Mouse (Mus musculus) embryonic stem cell, embryonic (primary cell): ENCODE data around the gene Gmppb.

Experiments used
- CTCF ChIA-PET, 4 experiments: fragments of 300-600 bp in 2 of 4; fragments of 350-600 bp in 2 of 4; sonication (Branson Sonifier 250); formaldehyde crosslinking; loops; one replicate each; lab custom pipeline; 2022; ENCODE audit warnings: inconsistent platforms in 2 of 4; lab: Charles Lee
- POLR2A ChIA-PET, 4 experiments: fragments of 300-600 bp in 2 of 4; fragments of 350-600 bp in 2 of 4; sonication (Branson Sonifier 250); formaldehyde crosslinking; loops; one replicate each; lab custom pipeline; 2022; ENCODE audit warnings: antibody characterized with exemption in 4 of 4, inconsistent platforms in 1 of 4; lab: Charles Lee

Gmppb gene

DNA sequence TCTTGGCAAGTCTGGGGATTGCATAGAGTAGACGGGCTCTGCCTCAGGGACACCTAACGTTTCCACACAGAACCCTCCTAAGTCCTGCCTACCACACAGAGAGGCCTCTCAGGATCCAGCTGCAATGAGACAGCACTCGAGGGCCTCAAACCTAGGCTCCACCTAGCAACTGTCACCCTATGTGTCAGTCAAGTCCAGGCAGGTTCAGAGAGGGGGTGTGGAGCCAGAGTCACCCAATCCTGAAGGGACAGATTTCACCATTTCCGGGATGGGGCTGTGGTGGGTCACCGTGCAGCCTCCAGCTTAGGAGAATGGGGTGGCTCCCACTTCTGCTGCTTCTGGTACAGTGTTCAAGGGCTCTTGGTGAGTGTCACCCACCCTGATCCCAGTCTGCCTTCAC is 31.1 kb downstream of the Gmppb start, which contains the start of gene Mst1:
TSS of gene Mst1 (plus strand) at position 269 of the 400 bp plus-strand sequence.
- CTCF ChIA-PET: interaction anchor here in 2 of 4 experiments (0.6 to 2.8 kb wide), 11 partner anchors 12 to 192 kb away, joined by 3 to 15 read pairs (median 4); partner anchors contain the start of genes Amigo3 (in 1 of the 2), Apeh (in 1 of the 2) and Mon1a (in 1 of the 2)
- POLR2A ChIA-PET: interaction anchor here in 3 of 4 experiments (0.6 to 4.2 kb wide), 17 partner anchors 11 to 911 kb away, joined by 3 to 30 read pairs (median 4); partner anchors contain the start of genes Apeh (in 2 of the 3), Gmppb (in 1 of the 3), Nicn1 (in 1 of the 3) and Pfkfb4 (in 1 of the 3)

DNA sequence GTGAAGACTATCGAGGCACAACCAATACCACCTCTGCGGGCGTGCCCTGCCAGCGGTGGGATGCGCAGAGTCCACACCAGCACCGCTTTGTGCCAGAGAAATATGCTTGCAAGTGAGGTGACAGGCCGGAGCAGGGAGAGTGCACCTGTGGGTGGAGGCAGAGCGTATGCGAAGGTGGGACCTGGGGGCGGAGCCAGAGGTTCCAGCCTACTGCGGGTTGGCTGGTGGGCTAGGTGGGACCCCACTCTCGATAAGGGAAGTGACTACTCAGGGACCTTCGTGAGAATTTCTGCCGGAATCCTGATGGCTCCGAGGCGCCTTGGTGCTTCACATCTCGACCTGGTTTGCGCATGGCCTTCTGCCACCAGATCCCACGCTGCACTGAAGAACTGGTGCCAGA is 33.5 kb downstream of the Gmppb start:
- POLR2A ChIA-PET: interaction anchor here (1.2 to 3.3 kb wide), 4 partner anchors 8 to 12 kb away, joined by 4 to 19 read pairs (median 6); partner anchors contain the start of gene Apeh (in 3 of the 4)

DNA sequence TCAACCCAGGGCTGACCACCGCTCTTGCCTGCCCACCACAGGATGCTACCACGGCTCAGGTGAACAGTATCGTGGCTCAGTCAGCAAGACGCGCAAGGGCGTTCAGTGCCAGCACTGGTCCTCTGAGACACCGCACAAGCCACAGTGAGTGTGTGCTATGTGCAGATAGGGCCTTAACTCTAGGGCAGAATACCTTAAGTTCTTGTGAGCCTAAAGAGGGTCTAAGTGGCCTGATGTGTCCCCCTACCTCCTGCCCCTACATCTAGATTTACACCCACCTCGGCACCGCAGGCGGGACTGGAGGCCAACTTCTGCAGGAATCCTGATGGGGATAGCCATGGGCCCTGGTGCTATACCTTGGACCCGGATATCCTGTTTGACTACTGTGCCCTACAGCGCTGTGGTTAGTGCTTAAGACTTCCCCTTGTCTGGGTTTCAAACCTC is 34.0 kb downstream of the Gmppb start, which contains the start of gene Rnf123:
TSS of gene Rnf123 (minus strand) at position 359 of the 444 bp plus-strand sequence.
- ChIA-PET POLR2A (no interaction called here), CTCF (no interaction called here)

More for the DNA sequence above, 33.5 kb downstream of the Gmppb start:
- CTCF ChIA-PET: interaction anchor here in 1 of 4 experiments (1.5 kb wide), 1 partner anchor 29 kb away, joined by 4 read pairs; the partner anchor contains the start of gene Amigo3

DNA sequence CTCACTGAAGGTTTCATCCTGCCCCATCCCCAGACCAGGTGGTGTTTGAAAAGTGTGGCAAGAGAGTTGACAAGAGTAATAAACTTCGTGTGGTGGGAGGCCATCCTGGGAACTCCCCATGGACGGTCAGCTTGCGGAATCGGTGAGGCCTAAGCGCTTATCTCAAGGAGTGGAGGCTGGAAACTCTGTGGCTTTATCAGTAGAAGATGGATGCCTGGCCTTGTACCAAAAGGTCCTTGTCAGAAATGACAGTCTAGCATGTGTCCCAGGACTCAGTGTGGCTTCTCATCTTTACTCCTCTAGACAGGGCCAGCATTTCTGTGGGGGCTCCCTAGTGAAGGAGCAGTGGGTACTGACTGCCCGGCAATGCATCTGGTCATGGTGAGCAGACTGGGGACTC is 34.5 kb downstream of the Gmppb start:
- POLR2A ChIA-PET: interaction anchor here in 2 of 4 experiments (0.6 to 1.2 kb wide), 4 partner anchors 11 to 1051 kb away, joined by 3 to 4 read pairs (median 3); partner anchors contain the start of gene Apeh (in 2 of the 2)
- CTCF ChIA-PET: no interaction called here

DNA sequence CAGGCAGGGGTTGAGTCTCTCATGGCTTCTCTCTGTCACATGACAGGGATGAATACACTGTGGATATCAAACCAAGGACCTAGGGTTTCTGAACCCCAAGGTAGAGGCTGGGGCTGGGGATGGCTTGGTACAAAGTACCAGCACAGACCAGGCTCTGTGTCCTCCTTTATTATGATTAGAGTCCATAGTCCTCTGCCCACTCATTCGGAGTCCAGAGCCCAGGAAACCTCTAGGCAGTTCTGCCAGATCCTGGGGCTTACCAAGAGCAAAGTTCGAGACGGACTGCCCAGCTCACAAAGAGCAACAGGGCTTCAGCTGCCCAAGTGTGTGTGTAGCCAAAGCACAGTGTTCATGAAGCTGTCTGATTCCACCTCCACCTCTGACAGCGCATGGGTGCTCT is 36.2 kb downstream of the Gmppb start:
- CTCF ChIA-PET: interaction anchor here in 1 of 4 experiments (0.7 kb wide), 1 partner anchor 181 kb away, joined by 3 read pairs; no protein-coding TSS in a partner anchor
- POLR2A ChIA-PET: interaction anchor here in 2 of 4 experiments (1.0 to 1.7 kb wide), 2 partner anchors 9 kb away, joined by 4 to 9 read pairs; partner anchors contain the start of gene Apeh (in 2 of the 2)

DNA sequence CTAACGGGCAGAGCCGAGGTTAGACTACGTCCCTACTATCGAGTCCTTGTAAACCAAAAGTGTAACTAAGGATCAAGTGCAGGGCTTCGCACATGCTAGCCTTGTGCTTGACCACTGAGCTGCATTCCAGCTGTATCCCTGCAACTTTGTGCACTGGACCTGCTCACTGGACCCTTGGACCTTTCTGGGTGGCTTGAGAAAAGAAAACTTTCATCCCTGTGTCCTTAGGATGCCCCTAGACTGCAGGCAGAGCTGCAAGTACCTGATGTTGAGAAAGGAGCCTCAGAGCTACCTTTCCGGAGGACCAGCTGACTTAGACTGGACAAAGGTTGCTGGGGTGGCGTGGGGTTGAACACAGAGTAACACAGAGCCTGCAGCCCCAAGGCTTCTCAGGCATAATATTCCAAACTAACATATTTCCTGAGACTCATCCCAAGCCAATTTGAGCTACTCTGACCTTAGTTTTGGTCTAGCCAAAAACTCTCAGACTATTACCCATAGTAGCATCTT is 41.6 kb downstream of the Gmppb start:
- POLR2A ChIA-PET: interaction anchor here in 2 of 4 experiments (0.6 to 1.9 kb wide), 5 partner anchors 9 to 218 kb away, joined by 3 to 5 read pairs (median 4); no protein-coding TSS in a partner anchor
- CTCF ChIA-PET: interaction anchor here in 2 of 4 experiments (0.6 to 1.2 kb wide), 3 partner anchors 111 to 325 kb away, joined by 3 to 6 read pairs (median 3); no protein-coding TSS in a partner anchor

DNA sequence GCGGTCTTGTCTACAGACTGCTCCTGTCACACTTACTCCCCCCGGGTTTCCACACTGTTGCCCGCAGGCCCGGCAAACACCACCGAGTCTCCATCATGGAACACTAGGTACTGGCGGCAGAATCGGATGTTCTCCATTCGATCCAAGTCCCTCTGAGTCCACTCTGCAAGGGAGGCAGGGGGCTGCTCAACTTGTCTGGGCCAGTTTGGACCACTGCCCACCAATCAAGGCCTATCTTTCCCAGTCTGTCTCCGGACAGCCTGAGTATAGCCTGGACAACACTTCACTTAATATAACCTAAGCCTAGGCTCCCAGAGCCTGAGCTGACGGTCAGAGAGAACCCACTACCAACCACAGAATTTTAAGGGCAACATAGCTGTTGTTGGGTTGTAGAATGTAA is 44.5 kb downstream of the Gmppb start:
- ChIA-PET POLR2A (interaction anchor here in 3 of 4 experiments (0.8 to 3.1 kb wide), 21 partner anchors 9 to 731 kb away, joined by 3 to 34 read pairs (median 6); partner anchors contain the start of genes Dag1 (in 1 of the 3), Ip6k1 (in 1 of the 3), Mst1 (in 1 of the 3) and Rbm6 (in 1 of the 3)), CTCF (interaction anchor here in 2 of 4 experiments (1.0 to 3.5 kb wide), 13 partner anchors 12 to 359 kb away, joined by 3 to 52 read pairs (median 18); partner anchors contain the start of genes Amigo3 (in 1 of the 2) and Mst1r (in 1 of the 2))

DNA sequence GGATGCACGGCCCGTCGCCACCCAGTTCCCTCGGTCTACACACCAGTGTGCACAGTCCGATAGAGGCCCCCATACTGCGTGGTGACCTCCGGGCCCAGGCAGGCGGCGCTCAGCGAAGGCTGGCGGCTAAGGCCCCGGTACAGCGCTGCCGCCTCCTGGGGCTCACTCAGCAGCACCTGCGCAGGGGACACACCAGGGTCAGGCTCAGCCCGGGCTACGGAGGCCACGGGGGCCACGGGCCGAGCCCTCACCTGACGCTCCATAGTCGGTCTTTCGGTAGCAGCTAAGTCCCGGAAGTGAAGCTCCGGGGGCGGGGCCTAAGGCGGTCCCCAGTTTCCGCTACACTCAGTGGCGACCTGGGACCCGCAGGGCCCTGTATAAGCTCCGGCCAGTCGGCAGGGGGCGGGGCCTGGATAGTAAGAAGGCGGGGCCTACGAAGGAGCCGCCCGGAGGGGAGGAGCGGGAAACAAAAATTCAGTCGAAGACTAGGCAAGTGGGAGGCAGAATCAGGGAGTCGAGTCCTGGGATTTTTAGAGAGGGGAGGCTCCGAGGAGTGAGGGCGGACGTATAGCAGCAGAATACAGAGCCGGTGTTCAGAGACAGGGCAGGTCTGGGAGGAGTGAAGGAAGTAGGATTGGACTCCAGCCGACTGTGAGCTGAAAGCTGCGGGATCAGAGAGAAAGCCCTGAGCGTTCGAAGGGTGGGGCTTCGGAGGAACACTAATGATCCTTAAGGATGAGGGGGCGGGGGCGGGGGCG is 45.3 kb downstream of the Gmppb start, which contains the start of gene Apeh:
TSS of gene Apeh (minus strand) at position 423 of the 758 bp plus-strand sequence.
- POLR2A ChIA-PET: interaction anchor here (0.5 to 3.1 kb wide), 88 partner anchors 9 to 760 kb away, joined by 3 to 34 read pairs (median 4); partner anchors contain the start of genes Amigo3 (in 3 of the 4), Dag1 (in 2 of the 4), Inka1 (in 2 of the 4) and Mst1 (in 2 of the 4)
- CTCF ChIA-PET: interaction anchor here (0.6 to 3.5 kb wide), 51 partner anchors 11 to 468 kb away, joined by 3 to 52 read pairs (median 7); partner anchors contain the start of genes Amigo3 (in 2 of the 4), Mst1 (in 2 of the 4), Cdhr4 (in 1 of the 4) and Dag1 (in 1 of the 4)

DNA sequence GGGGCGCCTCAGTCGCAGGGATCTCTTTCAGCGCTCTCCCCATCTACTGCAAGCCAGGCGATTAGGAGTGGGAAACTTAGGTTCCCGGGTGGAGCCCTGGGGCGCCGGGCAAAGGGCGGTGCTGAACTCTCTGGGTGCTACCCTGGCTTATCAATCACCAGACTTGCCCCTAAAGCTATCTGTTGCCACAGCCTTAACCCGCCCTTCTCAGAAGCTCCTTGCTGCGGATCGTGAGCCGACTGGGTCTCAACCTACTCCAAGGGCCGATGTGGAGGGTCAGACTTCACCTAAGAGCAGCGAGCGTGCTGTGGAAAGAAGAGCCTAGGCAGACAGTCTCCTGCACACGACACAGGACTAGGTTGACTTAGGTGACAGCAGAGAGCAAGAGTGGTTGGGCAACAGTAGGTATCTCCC is 46.0 kb downstream of the Gmppb start:
- POLR2A ChIA-PET: interaction anchor here (0.6 to 3.1 kb wide), 82 partner anchors 8 to 508 kb away, joined by 3 to 34 read pairs (median 5); partner anchors contain the start of genes Amigo3 (in 3 of the 4), Dag1 (in 2 of the 4), Gpx1 (in 2 of the 4) and Mst1 (in 2 of the 4)

DNA sequence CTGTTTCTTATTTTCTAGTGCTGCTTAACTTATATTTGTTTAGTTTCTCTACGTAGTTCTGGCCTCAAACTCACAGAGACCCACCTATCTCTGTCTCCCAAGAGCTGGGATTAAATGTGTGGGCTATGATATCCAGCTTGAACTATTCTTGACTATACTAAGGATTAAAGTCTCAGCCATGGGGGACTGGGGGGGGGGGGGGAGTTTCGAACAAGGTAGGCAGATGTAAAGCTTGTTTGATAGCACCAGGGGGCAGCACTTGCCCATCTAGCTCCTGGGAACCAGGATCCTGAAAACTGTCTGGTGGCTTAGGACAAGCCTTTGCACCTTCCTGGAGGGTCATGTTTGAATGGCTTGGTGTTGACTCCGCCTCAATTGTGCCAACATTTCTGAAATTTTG is 46.5 kb downstream of the Gmppb start:
- CTCF ChIA-PET: interaction anchor here (0.5 to 3.5 kb wide), 64 partner anchors 10 to 1348 kb away, joined by 3 to 52 read pairs (median 7); partner anchors contain the start of genes Mst1 (in 2 of the 4), Amigo3 (in 1 of the 4), Bsn (in 1 of the 4) and Dag1 (in 1 of the 4)
- POLR2A ChIA-PET: interaction anchor here (0.6 to 3.1 kb wide), 71 partner anchors 8 to 1021 kb away, joined by 3 to 34 read pairs (median 5); partner anchors contain the start of genes Amigo3 (in 2 of the 4), Dag1 (in 2 of the 4), Mst1 (in 2 of the 4) and 1700102P08Rik (in 1 of the 4)

More for the DNA sequence above, 46.0 kb downstream of the Gmppb start:
- CTCF ChIA-PET: interaction anchor here (0.5 to 3.5 kb wide), 66 partner anchors 10 to 504 kb away, joined by 3 to 52 read pairs (median 6); partner anchors contain the start of genes Amigo3 (in 2 of the 4), Mst1 (in 2 of the 4), Bsn (in 1 of the 4) and Cdhr4 (in 1 of the 4)

DNA sequence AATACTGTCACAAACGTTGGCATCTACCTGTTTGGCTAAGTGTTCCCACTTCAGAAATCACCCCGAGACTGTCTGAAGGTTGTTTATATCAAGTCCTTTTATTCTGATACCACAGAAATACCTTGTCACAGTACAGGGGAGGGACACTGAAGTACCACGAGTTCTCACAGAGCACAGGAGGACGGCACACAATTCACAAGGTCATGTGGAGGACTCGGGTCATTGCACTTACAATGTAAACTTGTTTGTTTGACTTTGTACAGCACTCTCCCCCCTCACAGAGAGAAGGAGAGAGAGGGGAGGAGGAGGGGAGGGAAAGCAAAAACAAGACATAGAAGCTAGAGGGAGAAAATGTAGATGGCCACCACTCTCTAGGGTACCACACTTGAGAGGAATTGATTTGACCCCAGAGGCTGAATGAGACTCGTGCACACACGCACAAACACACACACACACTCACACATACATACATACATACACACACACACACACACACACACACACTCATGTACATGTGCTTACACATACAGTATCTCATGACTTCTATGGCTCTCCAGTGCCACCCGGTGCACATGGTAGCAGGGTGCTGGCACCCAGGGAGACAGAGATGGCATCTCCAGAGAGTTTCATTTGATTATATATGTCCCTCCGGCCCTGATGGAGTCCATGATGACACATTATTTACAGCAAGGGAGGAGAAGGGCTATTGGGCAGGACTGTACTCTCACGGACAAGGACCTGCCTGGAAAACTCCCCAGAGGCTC is 47.1 kb downstream of the Gmppb start:
- ChIA-PET CTCF (interaction anchor here (0.6 to 3.5 kb wide), 51 partner anchors 9 to 1348 kb away, joined by 3 to 52 read pairs (median 7); partner anchors contain the start of genes Mst1 (in 2 of the 4), Amigo3 (in 1 of the 4), Bsn (in 1 of the 4) and Sema3f (in 1 of the 4)), POLR2A (interaction anchor here (0.6 to 3.1 kb wide), 47 partner anchors 8 to 1021 kb away, joined by 3 to 34 read pairs (median 6); partner anchors contain the start of genes Amigo3 (in 2 of the 4), Dag1 (in 2 of the 4), Mst1 (in 2 of the 4) and 1700102P08Rik (in 1 of the 4))

DNA sequence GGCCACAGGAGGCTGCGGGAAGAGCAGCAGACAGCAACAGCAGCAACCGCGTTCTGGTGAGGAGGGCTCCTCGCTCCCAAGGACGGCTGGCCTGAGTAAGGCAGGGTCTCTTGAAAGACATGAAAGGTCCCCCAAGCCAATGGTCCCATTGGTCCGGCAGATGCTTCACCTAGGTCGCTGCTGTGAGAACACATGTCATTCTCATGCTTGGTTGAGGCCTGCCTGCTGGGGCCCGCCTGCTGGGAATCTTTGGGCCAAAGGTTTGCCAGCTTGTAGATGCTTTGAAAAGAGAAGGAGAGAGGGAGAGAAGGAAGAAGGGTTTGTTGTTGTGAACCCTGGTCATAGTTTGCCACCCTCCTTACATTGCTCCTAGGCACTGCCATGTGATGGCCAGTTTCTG is 50.6 kb downstream of the Gmppb start:
- ChIA-PET POLR2A (no interaction called here), CTCF (interaction anchor here in 1 of 4 experiments (0.7 kb wide), 1 partner anchor 147 kb away, joined by 3 read pairs; no protein-coding TSS in a partner anchor)
